Mouse (Mus musculus): Measurements from ENCODE around the gene Hcls1. TPM values are rescaled to one million over a fixed set of nuclear protein-coding genes. Genes with fewer than 3 reads are reported as not detected.

The Hcls1 gene
- 6.3 and 6.4 TPM in 2 replicates for polyA plus RNA-seq (2012; rRNA removed)

GRCm38 (mm10) chr16:36934841-36935620, at the start of gene Hcls1:
TSS of gene Hcls1 (plus strand) at chr16:36934983.

GRCm38 (mm10) chr16:36989999-36990625, 55.3 kb downstream of the Hcls1 start, which contains the start of gene Fbxo40:
TSS of gene Fbxo40 (minus strand) at chr16:36990467.

GRCm38 (mm10) chr16:37011061-37011921, 76.5 kb downstream of the Hcls1 start, which contains the start of gene Polq:
TSS of gene Polq (plus strand) at chr16:37011786.

Other genes with a start within 250 kb of the Hcls1 start
- 175 and 200 TPM in 2 replicates for gene Ildr1, start 241.0 kb upstream of the Hcls1 start, polyA plus RNA-seq (2012; rRNA removed)
- 0.68 and 2.3 TPM in 2 replicates for gene Slc15a2, start 150.0 kb upstream of the Hcls1 start, polyA plus RNA-seq (2012; rRNA removed)
- 0.23 and 0.71 TPM in 2 replicates for gene Iqcb1, start 106.6 kb upstream of the Hcls1 start, polyA plus RNA-seq (2012; rRNA removed)
- gene Eaf2, start 60.0 kb upstream of the Hcls1 start, polyA plus RNA-seq (2012; rRNA removed): 0.72 and 1.3 TPM in 2 replicates
- gene Golgb1, start 59.8 kb upstream of the Hcls1 start, polyA plus RNA-seq (2012; rRNA removed): 67.1 and 97.2 TPM in 2 replicates
- gene Fbxo40, start 55.5 kb downstream of the Hcls1 start, polyA plus RNA-seq (2012; rRNA removed): not detected in 2 replicates
- gene Polq, start 76.8 kb downstream of the Hcls1 start, polyA plus RNA-seq (2012; rRNA removed): 0.22 and 0.24 TPM in 2 replicates